Mouse (Mus musculus) heart, embryonic 15.5 days (tissue): ENCODE data around the gene Gm4969. TPM values are rescaled to one million over a fixed set of nuclear protein-coding genes. Genes with fewer than 3 reads are reported as not detected.

Experiments used
- ATAC-seq: fragments of 200-750 bp; cut with Nextera tagmentation; replicated peaks from 2 replicates; pipeline ENCODE4 v1.8.0; 2017; ENCODE audit warnings: low read depth, moderate TSS enrichment; ENCODE audit not compliant: insufficient number of reproducible peaks, insufficient read depth, low FRiP score
- H3K27ac ChIP-seq: fragments of 300-500 bp; sonication (generic); 2 replicates; pipeline ENCODE4 v1.5.1; 2015; ENCODE audit warnings: mild to moderate bottlenecking, inconsistent platforms
- H3K27me3 ChIP-seq: fragments of 300-500 bp; sonication (generic); 2 replicates; pipeline ENCODE4 v1.6.1; 2015; ENCODE audit warnings: inconsistent platforms
- H3K36me3 ChIP-seq: fragments of 300-500 bp; sonication (generic); 2 replicates; pipeline ENCODE4 v1.6.1; 2015; ENCODE audit warnings: mild to moderate bottlenecking, inconsistent platforms
- H3K4me1 ChIP-seq: fragments of 300-500 bp; sonication (generic); replicated peaks from 2 replicates; pipeline ENCODE4 v1.6.1; 2015; ENCODE audit warnings: inconsistent platforms
- H3K4me2 ChIP-seq: fragments of 300-500 bp; sonication (generic); 2 replicates; pipeline ENCODE4 v1.6.1; 2015; ENCODE audit warnings: inconsistent platforms, mild to moderate bottlenecking, moderate library complexity
- H3K4me3 ChIP-seq: fragments of 300-500 bp; sonication (generic); 2 replicates; pipeline ENCODE4 v1.5.1; 2015; ENCODE audit warnings: mild to moderate bottlenecking, inconsistent platforms
- H3K9ac ChIP-seq: fragments of 300-500 bp; sonication (generic); 2 replicates; pipeline ENCODE4 v1.6.1; 2015; ENCODE audit warnings: mild to moderate bottlenecking, inconsistent platforms
- H3K9me3 ChIP-seq: fragments of 300-500 bp; sonication (generic); replicated peaks from 2 replicates; pipeline ENCODE4 v1.6.1; 2016; ENCODE audit warnings: inconsistent platforms
- WGBS: fragments of 180-500 bp; shearing (Covaris S2); methylation state at CpG from one replicate; pipeline ENCODE4 v1.1.7; 2015; ENCODE audit warnings: mixed read lengths; 5-methylcytosine and 5-hydroxymethylcytosine counted together
- polyA plus RNA-seq: library from polyadenylated mRNA; unstranded; fragments of >200 nt; fragmentation: Nextera tagmentation; extraction: Ambion mirVana; gene quantifications from 2 replicates; pipeline ENCODE4 v1.2.1, GENCODE M21; 2015

The Gm4969 gene
- polyA plus RNA-seq, 1 experiment from 2014 or later: 0.73 TPM

DNA sequence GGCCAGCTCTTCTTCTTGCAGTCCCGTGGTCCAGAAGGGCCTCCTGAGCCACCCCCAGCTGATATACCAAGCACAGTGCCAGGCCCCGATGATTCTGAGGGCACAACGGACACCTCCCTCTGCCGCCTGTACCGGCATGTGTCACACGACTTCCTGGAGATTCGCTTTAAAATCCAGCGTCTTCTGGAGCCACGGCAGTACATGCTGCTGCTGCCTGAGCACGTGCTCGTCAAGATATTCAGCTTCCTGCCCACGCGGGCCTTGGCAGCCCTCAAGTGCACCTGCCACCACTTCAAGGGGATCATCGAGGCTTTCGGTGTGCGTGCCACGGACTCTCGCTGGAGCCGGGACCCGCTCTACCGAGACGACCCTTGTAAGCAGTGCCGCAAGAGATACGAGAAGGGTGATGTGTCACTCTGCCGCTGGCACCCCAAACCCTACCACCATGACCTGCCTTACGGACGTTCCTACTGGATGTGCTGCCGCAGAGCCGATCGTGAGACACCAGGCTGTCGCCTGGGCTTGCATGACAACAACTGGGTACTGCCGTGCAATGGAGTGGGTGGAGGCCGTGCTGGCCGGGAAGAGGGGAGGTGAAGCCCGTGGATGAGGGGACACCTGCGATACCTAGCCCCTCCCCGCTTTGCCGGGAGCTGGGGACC is 18.6 kb upstream of the Gm4969 start:
- Histone ChIP-seq H3K27me3 (no peaks in the 10 kb centered on the region), H3K4me2 (no peak overlapping the region), H3K9ac (no peak overlapping the region), H3K4me1 (peaks cover 3% of the 10 kb centered on the region), H3K27ac (no peak overlapping the region), H3K36me3 (peaks cover 52% of the 10 kb centered on the region), H3K9me3 (no peaks in the 10 kb centered on the region), H3K4me3 (no peak overlapping the region)
- ATAC-seq: no peak
- 89% methylated on average over 38 of the region's 38 CpGs for whole genome bisulfite sequencing

DNA sequence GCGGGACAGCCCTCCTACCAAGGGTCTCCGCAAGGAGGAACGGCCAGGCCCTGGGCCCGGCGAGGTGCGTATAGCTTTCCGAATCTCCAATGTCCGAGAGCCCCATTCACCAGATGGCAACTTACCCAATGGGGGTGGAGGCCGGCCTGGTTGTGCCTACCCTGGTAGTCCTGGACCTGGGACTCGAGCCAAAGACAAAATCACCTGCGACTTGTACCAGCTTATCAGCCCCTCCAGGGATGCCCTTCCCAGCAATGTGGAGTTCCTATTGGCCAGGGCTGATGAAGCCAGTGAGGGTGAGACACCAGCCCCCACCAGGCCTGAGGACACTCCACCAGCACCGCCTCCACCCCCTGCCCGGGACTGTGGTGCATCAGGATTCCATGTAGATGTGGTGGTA is 18.0 kb upstream of the Gm4969 start:
- no peak overlapping the region for H3K4me3 ChIP-seq
- H3K9ac ChIP-seq: no peak overlapping the region
- peaks cover 52% of the 10 kb centered on the region for H3K36me3 ChIP-seq
- H3K4me1 ChIP-seq: peaks cover 4% of the 10 kb centered on the region
- no peak for ATAC-seq
- H3K9me3 ChIP-seq: no peaks in the 10 kb centered on the region
- no peaks in the 10 kb centered on the region for H3K27me3 ChIP-seq
- no peak overlapping the region for H3K4me2 ChIP-seq
- H3K27ac ChIP-seq: no peak overlapping the region
- 91% methylated on average over 13 of the region's 13 CpGs for WGBS

DNA sequence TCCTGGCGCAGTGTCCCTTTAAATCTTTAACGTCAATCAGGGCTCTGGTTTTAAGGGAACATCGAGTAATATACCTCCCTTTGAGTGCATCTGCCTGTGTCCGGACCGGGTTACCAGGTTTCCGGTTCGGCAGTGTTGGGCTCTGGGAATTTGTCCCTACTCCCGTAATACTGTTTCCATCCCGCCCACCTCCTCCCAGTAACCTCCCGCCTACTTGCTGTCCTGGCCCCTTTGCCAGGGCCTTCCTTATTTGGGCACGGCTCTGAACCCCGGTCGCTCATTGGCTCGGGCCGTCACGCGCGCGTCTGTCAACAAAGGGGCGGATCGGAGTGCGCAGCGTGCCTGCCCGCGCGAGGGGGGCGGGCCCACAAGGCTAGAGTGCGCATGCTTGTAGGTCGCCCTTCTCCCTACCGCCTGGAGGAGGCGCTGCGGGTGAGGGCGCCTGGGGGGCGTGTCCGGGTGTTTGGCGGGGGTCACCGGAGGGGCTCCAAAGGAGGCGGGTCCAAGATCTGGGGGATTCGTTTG is 13.2 kb upstream of the Gm4969 start:
- Histone ChIP-seq H3K27me3 (no peaks in the 10 kb centered on the region), H3K36me3 (peaks cover 10% of the 10 kb centered on the region), H3K27ac (peak overlapping the region; percentile 87), H3K4me1 (peaks cover 16% of the 10 kb centered on the region), H3K4me3 (peak overlapping the region; percentile 57), H3K9ac (peak overlapping the region; percentile 46), H3K9me3 (no peaks in the 10 kb centered on the region), H3K4me2 (peak overlapping the region; percentile 79)
- ATAC-seq: peak; percentile 99
- WGBS: under 1% methylated on average over 39 of the region's 39 CpGs

DNA sequence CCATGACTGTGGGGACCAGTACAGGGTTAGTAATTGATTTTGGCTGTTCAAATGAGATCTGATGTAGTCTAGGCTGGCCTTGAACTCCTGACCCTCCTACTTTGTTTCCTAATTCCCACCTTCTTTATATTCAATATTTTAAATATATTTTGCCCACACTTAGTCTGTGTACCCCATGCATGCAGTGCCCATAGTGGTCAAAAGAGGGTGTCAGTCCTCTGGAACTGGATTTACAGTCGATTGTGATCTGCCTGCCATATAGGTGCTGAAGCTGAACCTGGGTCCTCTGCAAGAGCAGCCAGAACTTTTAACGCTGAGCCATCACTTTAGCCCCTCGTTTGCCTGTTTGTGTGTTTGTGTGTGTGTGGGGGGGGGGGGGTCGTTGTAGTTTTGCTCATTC is 12.5 kb upstream of the Gm4969 start:
- Histone ChIP-seq H3K4me1 (peaks cover 16% of the 10 kb centered on the region), H3K4me2 (peak overlapping the region; percentile 79), H3K4me3 (peak overlapping the region; percentile 57), H3K27ac (peak overlapping the region; percentile 87), H3K9me3 (no peaks in the 10 kb centered on the region), H3K9ac (peak overlapping the region; percentile 41; the same call in 1 of the 2 replicates), H3K36me3 (peaks cover 3% of the 10 kb centered on the region; the same call in 1 of the 2 replicates), H3K27me3 (no peaks in the 10 kb centered on the region)
- WGBS: 26% methylated on average over 4 of the region's 4 CpGs
- ATAC-seq: no peak

DNA sequence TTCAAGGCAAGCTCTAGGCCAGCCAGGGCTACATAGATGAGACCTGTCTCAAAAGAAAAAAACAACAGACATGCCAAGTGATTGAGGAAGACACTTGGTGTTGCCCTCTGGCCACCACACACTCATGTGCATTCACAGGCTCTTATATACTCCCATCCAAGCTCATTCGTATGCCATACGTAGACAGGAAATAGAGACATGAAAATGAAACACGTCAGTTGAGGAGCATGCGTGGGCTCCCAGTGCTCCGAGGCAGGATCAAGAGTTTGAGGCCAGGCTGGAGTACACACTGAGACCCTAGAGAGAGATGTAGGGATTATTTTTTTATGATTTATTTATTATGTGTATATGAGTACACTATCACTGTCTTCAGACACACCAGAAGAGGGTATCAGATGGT is 11.2 kb upstream of the Gm4969 start:
- Histone ChIP-seq H3K4me2 (no peak overlapping the region), H3K4me3 (no peak overlapping the region), H3K27ac (no peak overlapping the region), H3K4me1 (peaks cover 18% of the 10 kb centered on the region), H3K36me3 (no peaks in the 10 kb centered on the region), H3K9me3 (no peaks in the 10 kb centered on the region), H3K27me3 (no peaks in the 10 kb centered on the region), H3K9ac (no peak overlapping the region)
- WGBS: 97% methylated on average over 5 of the region's 5 CpGs
- no peak for ATAC-seq

DNA sequence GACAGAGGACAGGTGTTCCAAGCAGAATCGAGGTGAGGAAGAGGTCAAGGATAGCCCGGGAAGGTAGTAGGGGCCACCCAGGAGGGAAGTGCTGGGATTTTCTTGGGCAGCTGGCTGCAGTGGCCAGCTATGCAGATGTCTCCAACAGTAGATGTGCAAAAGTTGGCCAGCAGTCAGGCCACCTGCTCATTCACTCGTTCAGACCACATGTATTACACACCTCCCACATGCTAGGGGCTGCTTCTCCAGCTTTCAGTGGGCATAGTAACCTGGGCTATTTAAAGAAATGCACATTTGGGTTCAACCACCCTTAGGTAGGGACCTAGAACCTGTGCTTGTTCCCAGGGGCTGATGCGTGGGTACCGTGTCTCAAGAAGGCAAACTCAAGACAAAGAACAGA is 9.6 kb upstream of the Gm4969 start:
- no peak overlapping the region for H3K4me2 ChIP-seq
- no peak overlapping the region for H3K4me3 ChIP-seq
- ATAC-seq: no peak
- H3K9me3 ChIP-seq: no peaks in the 10 kb centered on the region
- H3K36me3 ChIP-seq: no peaks in the 10 kb centered on the region
- WGBS: 83% methylated on average over 5 of the region's 5 CpGs
- H3K27ac ChIP-seq: no peak overlapping the region
- no peak overlapping the region for H3K9ac ChIP-seq
- H3K27me3 ChIP-seq: no peaks in the 10 kb centered on the region
- H3K4me1 ChIP-seq: peaks cover 18% of the 10 kb centered on the region

DNA sequence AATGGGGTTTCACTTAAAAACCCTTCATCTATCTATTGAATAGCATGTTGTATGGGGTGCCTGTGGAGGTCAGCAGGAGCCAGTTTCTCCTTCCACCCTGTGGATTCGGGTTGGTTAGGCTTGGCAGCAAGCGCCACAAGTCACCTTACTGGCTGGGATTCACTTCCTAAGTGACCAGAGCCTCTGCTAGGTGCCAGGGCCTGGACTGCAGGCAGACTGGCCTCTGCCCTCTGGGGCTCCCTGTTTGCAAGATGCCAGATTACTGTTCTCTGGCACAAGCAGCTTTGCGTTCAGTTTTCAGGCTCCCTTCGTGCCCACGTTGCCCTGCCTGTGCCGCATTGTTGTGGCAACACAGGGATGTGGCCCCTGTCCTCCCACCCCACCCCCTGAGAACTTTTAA is 6.5 kb upstream of the Gm4969 start:
- WGBS: 82% methylated on average over 6 of the region's 6 CpGs
- Histone ChIP-seq H3K27ac (no peak overlapping the region), H3K36me3 (no peaks in the 10 kb centered on the region), H3K4me3 (no peak overlapping the region), H3K4me1 (peaks cover 10% of the 10 kb centered on the region), H3K9me3 (no peaks in the 10 kb centered on the region), H3K27me3 (no peaks in the 10 kb centered on the region), H3K4me2 (no peak overlapping the region), H3K9ac (no peak overlapping the region; the same call in 1 of the 2 replicates)
- ATAC-seq: no peak

DNA sequence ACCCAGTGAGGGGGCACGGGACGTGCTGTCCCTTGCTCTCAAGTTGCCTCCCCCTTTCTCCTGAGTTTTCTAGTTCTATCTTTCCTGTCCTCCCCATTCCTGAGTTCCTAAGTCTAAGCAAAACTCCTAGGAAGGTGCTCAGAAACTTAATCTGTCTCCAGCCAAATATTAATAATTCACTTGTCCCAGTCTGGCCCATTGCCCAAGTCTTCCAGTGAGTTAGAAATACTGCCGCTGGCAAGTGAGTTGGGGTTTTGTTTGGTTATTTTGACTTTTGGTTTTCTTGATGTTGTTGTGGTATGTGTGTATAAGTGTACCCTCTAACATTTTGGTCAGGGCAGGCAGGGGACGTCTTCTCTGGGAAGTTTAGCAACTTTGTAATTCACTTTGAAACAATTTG is 3.5 kb upstream of the Gm4969 start:
- ATAC-seq: no peak
- no peak overlapping the region for H3K4me2 ChIP-seq
- peaks cover 17% of the 10 kb centered on the region for H3K4me1 ChIP-seq
- no peak overlapping the region for H3K9ac ChIP-seq
- H3K4me3 ChIP-seq: no peak overlapping the region
- WGBS: 80% methylated on average over 4 of the region's 4 CpGs
- H3K27ac ChIP-seq: no peak overlapping the region
- no peaks in the 10 kb centered on the region for H3K27me3 ChIP-seq
- no peaks in the 10 kb centered on the region for H3K36me3 ChIP-seq
- no peaks in the 10 kb centered on the region for H3K9me3 ChIP-seq

DNA sequence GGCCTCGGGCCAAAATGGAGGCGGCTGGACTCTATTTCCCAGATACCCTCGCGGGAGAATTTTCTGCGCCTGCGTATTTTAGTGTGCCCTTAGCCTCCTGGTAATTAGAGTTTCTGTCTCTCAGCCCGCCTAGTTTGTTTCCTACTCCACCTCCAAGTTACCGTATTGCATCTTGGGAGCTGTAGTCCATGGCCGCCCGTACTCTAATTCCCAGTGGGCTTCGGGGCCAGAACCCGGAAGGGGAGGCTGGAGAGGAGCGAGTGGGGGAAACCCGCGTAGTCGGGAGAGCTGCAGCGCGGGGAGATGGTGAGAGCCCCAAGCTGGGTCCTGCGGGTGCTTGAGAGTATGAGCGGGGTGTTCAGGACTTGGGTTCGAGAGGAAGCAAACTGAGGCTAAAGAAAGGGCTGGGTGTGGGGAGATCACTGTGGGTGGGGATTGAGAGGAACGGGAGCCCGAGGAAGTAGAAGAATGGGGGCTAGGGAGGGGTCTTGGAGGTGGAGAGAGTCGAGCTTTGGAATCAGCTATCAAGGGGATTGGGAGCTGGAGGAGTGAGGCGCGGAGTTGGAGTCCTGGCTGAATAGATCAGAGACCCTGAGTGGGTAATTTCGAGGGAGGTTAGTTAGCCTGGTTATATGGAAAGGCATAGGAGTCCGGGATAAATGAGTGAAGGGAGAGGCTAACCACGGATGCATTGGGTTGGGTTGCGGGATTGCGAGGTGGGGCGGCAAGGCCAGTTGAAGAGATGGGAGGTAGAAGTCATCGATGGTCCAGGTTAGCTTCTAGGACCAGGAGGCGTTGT is 1.7 kb upstream of the Gm4969 start, which contains the start of gene Fbxo46:
Fbxo46 (plus strand) TSS at position 229 of the 799 bp plus-strand sequence.
- Histone ChIP-seq H3K4me2 (peak within 1 kb of the TSS; percentile 80), H3K4me1 (peaks cover 17% of the 10 kb centered on the region), H3K9ac (peak within 1 kb of the TSS; percentile 71), H3K4me3 (peak within 1 kb of the TSS; percentile 76), H3K27ac (peak within 1 kb of the TSS; percentile 58), H3K9me3 (no peaks in the 10 kb centered on the region), H3K27me3 (no peaks in the 10 kb centered on the region), H3K36me3 (no peaks in the 10 kb centered on the region)
- WGBS: 2% methylated on average over 34 of the region's 34 CpGs
- peak; percentile 92 for ATAC-seq

DNA sequence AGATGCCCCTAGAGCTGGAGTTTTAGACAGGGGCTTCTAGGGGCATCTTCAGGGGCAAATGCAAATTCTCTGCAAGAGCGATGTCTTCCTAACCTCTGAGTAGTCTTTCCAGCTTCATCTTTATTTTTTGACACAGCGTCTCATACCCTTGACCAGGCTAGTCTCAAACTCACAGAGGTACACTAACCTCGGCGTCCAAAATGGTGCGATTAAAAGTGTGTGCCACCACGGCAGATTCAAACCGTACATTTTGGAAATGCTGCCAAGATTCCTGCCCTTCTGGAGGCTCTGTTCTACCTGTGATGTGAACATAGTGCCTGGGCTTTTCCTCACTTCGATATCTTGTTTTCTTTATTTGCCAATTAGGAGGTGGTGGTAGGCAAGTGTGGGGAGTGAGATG is 915 bp upstream of the Gm4969 start:
- Histone ChIP-seq H3K4me3 (0 out of 2 replicates have a peak overlapping the region, but pooled peaks have one; percentile 76), H3K27me3 (no peaks in the 10 kb centered on the region), H3K4me2 (peak overlapping the region; percentile 80), H3K9me3 (no peaks in the 10 kb centered on the region), H3K36me3 (no peaks in the 10 kb centered on the region), H3K27ac (no peak overlapping the region), H3K4me1 (peaks cover 14% of the 10 kb centered on the region), H3K9ac (no peak overlapping the region)
- 90% methylated on average over 8 of the region's 8 CpGs for WGBS
- no peak for ATAC-seq

DNA sequence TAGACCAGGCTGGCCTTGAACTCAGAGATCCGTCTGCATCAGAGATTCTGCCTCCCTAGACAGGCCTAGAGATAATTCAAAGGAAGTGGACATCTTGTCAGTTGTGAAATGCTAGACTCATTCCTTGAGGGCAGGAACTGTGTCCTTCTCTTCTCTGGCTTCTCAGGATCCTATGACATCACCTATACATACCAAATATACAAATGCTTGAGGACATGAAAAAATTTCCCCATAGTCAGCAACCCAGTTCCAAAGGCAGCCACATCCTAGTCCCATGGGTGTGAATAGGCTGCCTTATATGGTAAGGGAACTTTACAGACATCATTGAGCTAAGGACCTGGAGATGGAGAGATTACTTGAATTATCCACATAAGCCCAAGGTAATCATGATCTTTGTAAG is 8.6 kb downstream of the Gm4969 start:
- no peak for ATAC-seq
- Histone ChIP-seq H3K27me3 (no peaks in the 10 kb centered on the region), H3K9me3 (no peaks in the 10 kb centered on the region), H3K4me3 (no peak overlapping the region), H3K4me2 (no peak overlapping the region), H3K27ac (no peak overlapping the region), H3K36me3 (no peaks in the 10 kb centered on the region), H3K9ac (no peak overlapping the region), H3K4me1 (peaks cover 6% of the 10 kb centered on the region; the same call in 1 of the 2 replicates)
- WGBS: 70% methylated on average over 1 of the region's 1 CpGs
